Mouse (Mus musculus): ENCODE measurements around the gene Gm10392. TPM values are rescaled to one million over a fixed set of nuclear protein-coding genes. Genes with fewer than 3 reads are reported as not detected.

The Gm10392 gene
- total RNA-seq, 2 experiments from 2014 or later, result not detected

Other genes with a start within 250 kb of the Gm10392 start
- not detected in 2 replicates for gene Coro6, start 56.8 kb downstream of the Gm10392 start, total RNA-seq (2014; fragmentation: Nextera tagmentation)
- gene Coro6, start 56.8 kb downstream of the Gm10392 start, total RNA-seq (2017), result not detected in 2 replicates
- gene Ankrd13b, start 29.5 kb downstream of the Gm10392 start, total RNA-seq (2014; fragmentation: Nextera tagmentation), result 14.9 and 20.0 TPM in 2 replicates
- 3.1 and 4.8 TPM in 2 replicates for gene Ankrd13b, start 29.5 kb downstream of the Gm10392 start, total RNA-seq (2017)
- 33.6 and 47.7 TPM in 2 replicates for gene Git1, start 25.6 kb downstream of the Gm10392 start, total RNA-seq (2014; fragmentation: Nextera tagmentation)
- 10.3 and 16.4 TPM in 2 replicates for gene Git1, start 25.6 kb downstream of the Gm10392 start, total RNA-seq (2017)
- 3.4 and 9.6 TPM in 2 replicates for gene Abhd15, start 4.1 kb downstream of the Gm10392 start, total RNA-seq (2014; fragmentation: Nextera tagmentation)
- gene Abhd15, start 4.1 kb downstream of the Gm10392 start, total RNA-seq (2017), result 2.6 and 3.6 TPM in 2 replicates
- 2.5 and 3.3 TPM in 2 replicates for gene Trp53i13, start 3.2 kb downstream of the Gm10392 start, total RNA-seq (2014; fragmentation: Nextera tagmentation)
- gene Trp53i13, start 3.2 kb downstream of the Gm10392 start, total RNA-seq (2017), result 1.8 and 2.8 TPM in 2 replicates
- gene Taok1, start 88.6 kb upstream of the Gm10392 start, total RNA-seq (2014; fragmentation: Nextera tagmentation), result 22.9 and 23.6 TPM in 2 replicates
- gene Taok1, start 88.6 kb upstream of the Gm10392 start, total RNA-seq (2017), result 30.2 and 36.7 TPM in 2 replicates
- 60.5 and 62.3 TPM in 2 replicates for gene Nufip2, start 167.0 kb upstream of the Gm10392 start, total RNA-seq (2014; fragmentation: Nextera tagmentation)
- gene Nufip2, start 167.0 kb upstream of the Gm10392 start, total RNA-seq (2017), result 89.1 and 93.7 TPM in 2 replicates
- not detected in 2 replicates for gene Cryba1, start 206.1 kb upstream of the Gm10392 start, total RNA-seq (2014; fragmentation: Nextera tagmentation)
- not detected in 2 replicates for gene Cryba1, start 206.1 kb upstream of the Gm10392 start, total RNA-seq (2017)
- 31.9 and 49.3 TPM in 2 replicates for gene Myo18a, start 244.0 kb upstream of the Gm10392 start, total RNA-seq (2014; fragmentation: Nextera tagmentation)
- 62.6 and 66.5 TPM in 2 replicates for gene Myo18a, start 244.0 kb upstream of the Gm10392 start, total RNA-seq (2017)

Data from granulocyte monocyte progenitor cell, adult 5-6 weeks (primary cell).